Mouse (Mus musculus) C2C12 (cell line): ENCODE results near the gene Prm1.

Experiments
- CEBPB ChIP-seq: IDR thresholded peaks from one replicate; pipeline ENCODE4 v1.6.1; 2011; ENCODE audit warnings: low read depth, mild to moderate bottlenecking, control low read depth, moderate library complexity
- CTCF ChIP-seq: IDR thresholded peaks from one replicate; pipeline ENCODE4 v1.5.1; 2011; ENCODE audit not compliant: control insufficient read depth, insufficient read depth, insufficient read length
- MAX ChIP-seq: IDR thresholded peaks from one replicate; pipeline ENCODE4 v1.6.1; 2011; ENCODE audit warnings: mild to moderate bottlenecking, control low read depth
- MYOD1 ChIP-seq: IDR thresholded peaks from one replicate; pipeline ENCODE4 v1.6.1; 2011; ENCODE audit warnings: low read depth; ENCODE audit not compliant: control insufficient read depth, insufficient read length
- MYOG ChIP-seq: IDR thresholded peaks from one replicate; pipeline ENCODE4 v1.6.1; 2011; ENCODE audit not compliant: control insufficient read depth, insufficient read length; ENCODE audit errors: extremely low read depth
- USF1 ChIP-seq: IDR thresholded peaks from one replicate; pipeline ENCODE4 v1.6.1; 2011; ENCODE audit warnings: low read depth, mild to moderate bottlenecking, control low read depth, moderate library complexity

DNA sequence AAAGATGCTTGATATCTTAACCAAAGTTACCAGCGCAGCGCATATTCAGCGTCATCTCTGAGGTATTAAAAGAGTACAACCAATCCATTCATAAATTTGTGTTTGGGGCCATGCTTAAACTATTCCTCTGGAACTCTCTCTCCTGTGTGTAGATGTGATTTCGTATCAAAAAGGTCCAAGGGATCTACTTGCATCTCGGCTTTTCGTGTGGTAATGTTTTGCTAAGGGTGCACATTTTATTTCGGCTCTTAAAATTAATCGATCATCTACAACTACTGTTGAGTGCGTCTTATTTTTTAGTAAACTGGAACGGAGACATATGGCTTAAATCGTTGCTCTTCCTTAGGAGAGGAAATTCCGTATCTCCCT, 28.9 kb upstream of the Prm1 start:
- TF ChIP-seq MAX (no peak), CTCF (no peak), CEBPB (no peak), MYOD1 (no peak), MYOG (no peak), USF1 (no peak)
